Mouse (Mus musculus): Measurements from ENCODE around the gene Gstp2. TPM values are rescaled to one million over a fixed set of nuclear protein-coding genes. Genes with fewer than 3 reads are reported as not detected.

The Gstp2 gene
- polyA plus RNA-seq, 1 experiment from 2014 or later = not detected

GRCm38 (mm10) chr19:3999121-3999730, 46.6 kb downstream of the Gstp2 start:
- Histone ChIP-seq H3K9ac (replicated peaks; ENCODE audit: low read depth, low read length) (no peak overlapping the region), H3K27me3 (ENCODE audit: control insufficient read depth, insufficient read depth, low read length) (no peaks in the 10 kb centered on the region), H3K9me3 (ENCODE audit: control insufficient read depth, low read length) (no peaks in the 10 kb centered on the region), H3K4me2 (ENCODE audit: low read depth, low read length) (peak overlapping the region; percentile 85; the same call in 1 of the 2 replicates), H3K36me3 (ENCODE audit: control insufficient read depth, insufficient read depth, low read length) (no peaks in the 10 kb centered on the region; the same call in 1 of the 2 replicates), H3K4me3 (ENCODE audit: low read depth, low read length) (no peak overlapping the region), H3K27ac (ENCODE audit: low read depth, low read length) (no peak overlapping the region), H3K4me1 (ENCODE audit: control insufficient read depth, insufficient read depth, low read length) (peaks cover 7% of the 10 kb centered on the region)
- ATAC-seq (ENCODE audit: low read depth) = no peak
- 89% methylated on average over 9 of the region's 9 CpGs for WGBS

- Histone ChIP-seq H3K4me3 (ENCODE audit: low read depth, low read length) (no peak overlapping the region), H3K4me1 (ENCODE audit: control insufficient read depth, insufficient read depth, low read length) (peaks cover 7% of the 10 kb centered on the region), H3K27ac (ENCODE audit: low read depth, low read length) (no peak overlapping the region), H3K36me3 (ENCODE audit: control insufficient read depth, insufficient read depth, low read length) (no peaks in the 10 kb centered on the region), H3K4me2 (ENCODE audit: low read depth, low read length) (no peak overlapping the region), H3K9me3 (ENCODE audit: control insufficient read depth, low read length) (no peaks in the 10 kb centered on the region), H3K27me3 (ENCODE audit: control insufficient read depth, insufficient read depth, low read length) (no peaks in the 10 kb centered on the region), H3K9ac (replicated peaks; ENCODE audit: low read depth, low read length) (no peak overlapping the region)
- no peak for ATAC-seq (ENCODE audit: low read depth)
- WGBS = 82% methylated on average over 8 of the region's 8 CpGs
Measured at GRCm38 (mm10) chr19:3998335-3998734, 47.5 kb downstream of the Gstp2 start.

- H3K9ac ChIP-seq (replicated peaks; ENCODE audit: low read depth, low read length) = no peak overlapping the region
- H3K27ac ChIP-seq (ENCODE audit: low read depth, low read length) = no peak overlapping the region
- H3K27me3 ChIP-seq (ENCODE audit: control insufficient read depth, insufficient read depth, low read length) = no peaks in the 10 kb centered on the region
- no peak for ATAC-seq (ENCODE audit: low read depth)
- peaks cover 7% of the 10 kb centered on the region for H3K4me1 ChIP-seq (ENCODE audit: control insufficient read depth, insufficient read depth, low read length)
- no peaks in the 10 kb centered on the region for H3K36me3 ChIP-seq (ENCODE audit: control insufficient read depth, insufficient read depth, low read length)
- 69% methylated on average over 8 of the region's 8 CpGs for WGBS
- no peak overlapping the region for H3K4me2 ChIP-seq (ENCODE audit: low read depth, low read length)
- H3K4me3 ChIP-seq (ENCODE audit: low read depth, low read length) = no peak overlapping the region
- no peaks in the 10 kb centered on the region for H3K9me3 ChIP-seq (ENCODE audit: control insufficient read depth, low read length)
Measured at GRCm38 (mm10) chr19:3997231-3997630, 48.6 kb downstream of the Gstp2 start.

GRCm38 (mm10) chr19:3996747-3997146, 49.1 kb downstream of the Gstp2 start:
- H3K4me3 ChIP-seq (ENCODE audit: low read depth, low read length) = no peak overlapping the region

GRCm38 (mm10) chr19:3996106-3996505, 49.7 kb downstream of the Gstp2 start:
- WGBS = 76% methylated on average over 7 of the region's 7 CpGs
- Histone ChIP-seq H3K4me2 (ENCODE audit: low read depth, low read length) (no peak overlapping the region), H3K9me3 (ENCODE audit: control insufficient read depth, low read length) (no peaks in the 10 kb centered on the region), H3K36me3 (ENCODE audit: control insufficient read depth, insufficient read depth, low read length) (no peaks in the 10 kb centered on the region), H3K4me3 (ENCODE audit: low read depth, low read length) (no peak overlapping the region), H3K4me1 (ENCODE audit: control insufficient read depth, insufficient read depth, low read length) (peaks cover 2% of the 10 kb centered on the region), H3K27me3 (ENCODE audit: control insufficient read depth, insufficient read depth, low read length) (no peaks in the 10 kb centered on the region), H3K9ac (replicated peaks; ENCODE audit: low read depth, low read length) (no peak overlapping the region), H3K27ac (ENCODE audit: low read depth, low read length) (no peak overlapping the region)
- ATAC-seq (ENCODE audit: low read depth) = no peak

More at GRCm38 (mm10) chr19:3996747-3997146, 49.1 kb downstream of the Gstp2 start:
- ATAC-seq (ENCODE audit: low read depth) = no peak
- Histone ChIP-seq H3K4me2 (ENCODE audit: low read depth, low read length) (no peak overlapping the region), H3K9ac (replicated peaks; ENCODE audit: low read depth, low read length) (no peak overlapping the region), H3K36me3 (ENCODE audit: control insufficient read depth, insufficient read depth, low read length) (no peaks in the 10 kb centered on the region), H3K27ac (ENCODE audit: low read depth, low read length) (no peak overlapping the region), H3K9me3 (ENCODE audit: control insufficient read depth, low read length) (no peaks in the 10 kb centered on the region), H3K4me1 (ENCODE audit: control insufficient read depth, insufficient read depth, low read length) (peaks cover 7% of the 10 kb centered on the region), H3K27me3 (ENCODE audit: control insufficient read depth, insufficient read depth, low read length) (no peaks in the 10 kb centered on the region)
- 87% methylated on average over 8 of the region's 8 CpGs for WGBS

GRCm38 (mm10) chr19:3995505-3995904, 50.3 kb downstream of the Gstp2 start:
- Histone ChIP-seq H3K9ac (replicated peaks; ENCODE audit: low read depth, low read length) (no peak overlapping the region), H3K4me2 (ENCODE audit: low read depth, low read length) (no peak overlapping the region), H3K4me1 (ENCODE audit: control insufficient read depth, insufficient read depth, low read length) (no peaks in the 10 kb centered on the region), H3K27me3 (ENCODE audit: control insufficient read depth, insufficient read depth, low read length) (no peaks in the 10 kb centered on the region), H3K4me3 (ENCODE audit: low read depth, low read length) (no peak overlapping the region), H3K27ac (ENCODE audit: low read depth, low read length) (no peak overlapping the region), H3K36me3 (ENCODE audit: control insufficient read depth, insufficient read depth, low read length) (no peaks in the 10 kb centered on the region), H3K9me3 (ENCODE audit: control insufficient read depth, low read length) (no peaks in the 10 kb centered on the region)
- 91% methylated on average over 3 of the region's 3 CpGs for WGBS
- no peak for ATAC-seq (ENCODE audit: low read depth)

GRCm38 (mm10) chr19:3994932-3995331, 50.9 kb downstream of the Gstp2 start:
- H3K4me2 ChIP-seq (ENCODE audit: low read depth, low read length) = no peak overlapping the region
- 77% methylated on average over 6 of the region's 6 CpGs for WGBS

GRCm38 (mm10) chr19:3992416-3992815, 53.4 kb downstream of the Gstp2 start, which contains the start of gene Tbx10:
Tbx10 (plus strand) TSS chr19:3992752.
- Histone ChIP-seq H3K9ac (replicated peaks; ENCODE audit: low read depth, low read length) (no peak within 1 kb of the TSS), H3K27ac (ENCODE audit: low read depth, low read length) (no peak within 1 kb of the TSS), H3K4me3 (ENCODE audit: low read depth, low read length) (no peak within 1 kb of the TSS), H3K36me3 (ENCODE audit: control insufficient read depth, insufficient read depth, low read length) (no peaks in the 10 kb centered on the region), H3K4me1 (ENCODE audit: control insufficient read depth, insufficient read depth, low read length) (no peaks in the 10 kb centered on the region), H3K4me2 (ENCODE audit: low read depth, low read length) (no peak within 1 kb of the TSS), H3K9me3 (ENCODE audit: control insufficient read depth, low read length) (no peaks in the 10 kb centered on the region), H3K27me3 (ENCODE audit: control insufficient read depth, insufficient read depth, low read length) (no peaks in the 10 kb centered on the region)
- ATAC-seq (ENCODE audit: low read depth) = no peak
- 48% methylated on average over 5 of the region's 5 CpGs for WGBS

More at GRCm38 (mm10) chr19:3994932-3995331, 50.9 kb downstream of the Gstp2 start:
- Histone ChIP-seq H3K4me3 (ENCODE audit: low read depth, low read length) (no peak overlapping the region), H3K9ac (replicated peaks; ENCODE audit: low read depth, low read length) (no peak overlapping the region), H3K36me3 (ENCODE audit: control insufficient read depth, insufficient read depth, low read length) (no peaks in the 10 kb centered on the region), H3K27ac (ENCODE audit: low read depth, low read length) (no peak overlapping the region), H3K4me1 (ENCODE audit: control insufficient read depth, insufficient read depth, low read length) (no peaks in the 10 kb centered on the region), H3K27me3 (ENCODE audit: control insufficient read depth, insufficient read depth, low read length) (no peaks in the 10 kb centered on the region), H3K9me3 (ENCODE audit: control insufficient read depth, low read length) (no peaks in the 10 kb centered on the region)
- ATAC-seq (ENCODE audit: low read depth) = no peak

GRCm38 (mm10) chr19:3991966-3992365, 53.9 kb downstream of the Gstp2 start:
- Histone ChIP-seq H3K9me3 (ENCODE audit: control insufficient read depth, low read length) (no peaks in the 10 kb centered on the region), H3K36me3 (ENCODE audit: control insufficient read depth, insufficient read depth, low read length) (no peaks in the 10 kb centered on the region), H3K4me1 (ENCODE audit: control insufficient read depth, insufficient read depth, low read length) (no peaks in the 10 kb centered on the region), H3K9ac (replicated peaks; ENCODE audit: low read depth, low read length) (no peak overlapping the region), H3K27ac (ENCODE audit: low read depth, low read length) (no peak overlapping the region), H3K4me2 (ENCODE audit: low read depth, low read length) (no peak overlapping the region), H3K27me3 (ENCODE audit: control insufficient read depth, insufficient read depth, low read length) (no peaks in the 10 kb centered on the region), H3K4me3 (ENCODE audit: low read depth, low read length) (no peak overlapping the region)
- 91% methylated on average over 3 of the region's 3 CpGs for WGBS
- ATAC-seq (ENCODE audit: low read depth) = no peak
